Mouse (Mus musculus) monocyte, adult 59 days (primary cell): ENCODE results near the gene Pyroxd1. TPM values are rescaled to one million over a fixed set of nuclear protein-coding genes. Genes with fewer than 3 reads are reported as not detected.

Experiments used
- total RNA-seq, 2 experiments: library from RNA; stranded (reverse); gene quantifications; one replicate each; pipeline ENCODE4 v1.2.4; 2023

Gene Pyroxd1
- 10 to 100 TPM; 17.1 to 17.7 TPM for total RNA-seq

DNA sequence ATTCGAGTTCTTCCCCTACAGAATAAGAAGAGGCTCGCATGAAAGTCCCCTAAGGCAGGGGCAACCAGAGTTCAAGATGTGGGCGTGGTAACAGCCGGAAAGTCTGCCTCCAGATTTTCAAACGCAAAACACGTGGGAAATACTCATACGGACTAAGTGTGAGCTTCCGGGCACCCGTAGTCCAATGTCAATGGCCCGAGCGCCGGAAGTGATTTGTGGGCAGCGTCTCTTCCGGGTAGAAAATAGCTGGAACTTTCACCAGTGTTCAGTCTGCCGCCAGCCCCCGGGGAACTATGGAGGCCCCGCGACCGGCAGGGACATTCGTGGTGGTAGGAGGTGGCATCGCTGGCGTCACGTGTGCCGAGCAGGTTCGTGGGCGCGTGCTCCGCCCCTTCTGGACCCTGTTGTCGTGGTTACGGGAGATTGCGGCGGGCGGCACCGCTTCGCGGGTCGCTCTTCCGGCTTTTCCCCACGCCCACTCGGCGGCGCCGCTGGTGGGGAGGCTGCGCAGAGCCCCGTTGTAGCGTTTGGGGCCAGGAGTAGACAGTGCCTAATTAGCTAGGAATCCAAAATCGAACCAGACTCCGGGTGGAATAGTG lies at the start of gene Pyroxd1:
Pyroxd1 (plus strand) TSS at position 215 of the 599 bp plus-strand sequence.

DNA sequence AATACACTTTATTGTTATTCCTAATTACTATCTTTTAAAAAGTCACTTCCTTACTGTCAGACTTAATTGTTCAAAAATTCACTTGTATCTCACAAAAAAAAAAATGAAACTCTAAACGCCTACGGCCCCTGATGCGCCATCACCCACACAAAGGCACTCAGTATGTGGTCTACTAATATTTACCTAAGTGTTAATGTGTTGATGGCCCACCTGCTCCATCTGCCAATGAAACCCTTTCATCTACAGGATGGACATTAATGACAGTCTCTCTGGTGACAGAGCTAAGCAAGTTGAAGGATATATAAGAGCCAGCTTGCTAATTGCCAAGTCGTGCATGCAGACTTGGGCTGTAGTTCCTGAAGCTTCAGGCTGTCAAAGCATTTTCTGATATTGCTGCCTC lies 47.4 kb upstream of the Pyroxd1 start, which contains the start of gene Iapp:
Iapp (plus strand) TSS at position 326 of the 400 bp plus-strand sequence.

DNA sequence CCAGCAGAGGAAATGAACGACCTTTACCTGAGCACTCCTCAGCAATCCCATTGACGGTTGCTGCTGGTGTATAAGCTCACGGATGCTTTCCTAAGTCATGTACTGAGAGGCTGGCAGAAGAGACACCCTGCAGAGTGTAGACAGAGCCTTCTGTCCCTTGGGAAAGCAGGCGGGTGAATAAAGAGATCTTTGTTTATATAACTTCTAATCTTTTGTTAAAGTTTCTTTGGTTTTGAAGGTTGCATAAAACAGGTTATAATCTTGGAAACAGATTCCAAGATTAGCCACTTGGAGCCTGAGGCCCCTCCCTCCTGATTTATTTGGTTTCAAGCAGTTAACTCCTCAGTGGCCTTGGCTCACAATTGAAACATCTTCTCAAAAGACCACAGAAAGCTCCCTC lies 22.6 kb upstream of the Pyroxd1 start, which contains the start of gene Slco1a5:
Slco1a5 (minus strand) TSS at position 101 of the 400 bp plus-strand sequence.

DNA sequence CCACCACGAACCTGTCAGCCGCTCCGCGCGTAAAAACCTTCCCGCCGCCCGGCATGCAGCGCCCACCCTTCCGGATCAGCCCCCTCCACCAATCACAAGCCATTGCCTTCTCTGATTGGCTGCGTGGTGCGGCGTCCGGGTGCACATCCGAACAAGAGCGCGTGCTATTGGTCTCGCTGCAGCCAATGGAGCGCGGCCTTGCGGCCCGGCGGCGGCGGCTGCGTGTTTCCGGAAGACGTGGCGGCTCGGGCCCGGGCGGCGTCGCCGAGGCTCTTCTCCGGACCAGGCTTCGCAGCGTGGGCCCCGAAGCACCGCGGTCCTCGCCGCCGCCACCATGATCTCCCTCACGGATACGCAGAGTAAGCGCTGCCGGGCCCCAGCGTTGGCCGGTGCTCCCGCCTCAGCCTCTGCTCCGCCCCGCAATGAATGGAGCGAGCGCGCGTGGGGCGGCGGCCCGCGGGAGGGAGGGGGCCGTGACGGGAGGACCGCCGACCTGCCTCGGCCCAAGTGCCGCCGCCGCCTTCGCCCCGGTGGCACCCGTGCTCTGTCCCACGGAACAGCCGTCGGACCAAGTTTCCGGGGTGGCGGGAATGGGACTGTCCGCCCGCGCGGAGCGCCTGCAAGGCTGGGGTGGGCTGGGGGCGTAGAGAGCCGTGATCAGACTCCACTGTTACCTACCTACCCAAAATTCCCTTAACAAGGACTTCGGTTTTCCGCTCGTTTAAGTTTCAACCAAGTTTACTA lies 41.7 kb downstream of the Pyroxd1 start, which contains the start of the genes Recql and Golt1b:
Recql (minus strand) TSS at position 77 of the 744 bp plus-strand sequence.
Golt1b (plus strand) TSS at position 211 of the 744 bp plus-strand sequence.

Other genes with a start within 250 kb of the Pyroxd1 start
- gene Slco1a6, start 137.1 kb upstream of the Pyroxd1 start, total RNA-seq, result not detected
- not detected for gene Iapp, start 47.2 kb upstream of the Pyroxd1 start, total RNA-seq
- not detected for gene Slco1a5, start 22.7 kb upstream of the Pyroxd1 start, total RNA-seq
- gene Recql, start 41.4 kb downstream of the Pyroxd1 start, total RNA-seq, result 10 to 100 TPM; 17.8 to 20.5 TPM
- gene Golt1b, start 41.6 kb downstream of the Pyroxd1 start, total RNA-seq, result 10 to 100 TPM; 21.5 to 24.0 TPM
- gene Spx, start 67.8 kb downstream of the Pyroxd1 start, total RNA-seq, result not detected
- gene Gys2, start 127.5 kb downstream of the Pyroxd1 start, total RNA-seq, result not detected
- gene Ldhb, start 162.3 kb downstream of the Pyroxd1 start, total RNA-seq, result 10 to 100 TPM; 38.4 to 43.9 TPM
- gene Kcnj8, start 226.0 kb downstream of the Pyroxd1 start, total RNA-seq, result not detected